Mouse (Mus musculus): ENCODE measurements around the gene Spag9. TPM values are rescaled to one million over a fixed set of nuclear protein-coding genes. Genes with fewer than 3 reads are reported as not detected.

The Spag9 gene
- polyA plus RNA-seq, 1 experiment from 2014 or later: 68.9 TPM

- WGBS: 26% methylated on average over 16 of the region's 16 CpGs
- Histone ChIP-seq H3K4me1 (ENCODE audit: control insufficient read depth, insufficient read depth, low read depth, low read length) (peaks cover 18% of the 10 kb centered on the region), H3K36me3 (ENCODE audit: control insufficient read depth, insufficient read depth, low read length) (no peaks in the 10 kb centered on the region), H3K4me2 (ENCODE audit: low read length) (peak overlapping the region; percentile 60), H3K27ac (ENCODE audit: low read depth, low read length) (peak overlapping the region; percentile 84), H3K4me3 (ENCODE audit: low read length) (peak overlapping the region; percentile 42), H3K9ac (ENCODE audit: low read depth, low read length) (peak overlapping the region; percentile 66), H3K9me3 (ENCODE audit: control insufficient read depth, low read length) (no peaks in the 10 kb centered on the region), H3K27me3 (replicated peaks; ENCODE audit: control insufficient read depth, insufficient read depth, low read length) (no peaks in the 10 kb centered on the region)
- ATAC-seq: no peak
Observed at GRCm38 (mm10) chr11:94149509-94150259, 153.8 kb downstream of the Spag9 start.

- no peaks in the 10 kb centered on the region for H3K36me3 ChIP-seq (ENCODE audit: control insufficient read depth, insufficient read depth, low read length)
- no peak overlapping the region for H3K27ac ChIP-seq (ENCODE audit: low read depth, low read length)
- no peak overlapping the region for H3K4me2 ChIP-seq (ENCODE audit: low read length)
- WGBS: 37% methylated on average over 25 of the region's 25 CpGs
- peaks cover 11% of the 10 kb centered on the region for H3K4me1 ChIP-seq (ENCODE audit: control insufficient read depth, insufficient read depth, low read depth, low read length)
- no peaks in the 10 kb centered on the region for H3K9me3 ChIP-seq (ENCODE audit: control insufficient read depth, low read length)
- H3K9ac ChIP-seq (ENCODE audit: low read depth, low read length): peak overlapping the region; percentile 25
- no peak overlapping the region for H3K4me3 ChIP-seq (ENCODE audit: low read length)
- 0 out of 2 replicates have a peak, but pooled peaks have one; percentile 11 for ATAC-seq
- H3K27me3 ChIP-seq (replicated peaks; ENCODE audit: control insufficient read depth, insufficient read depth, low read length): no peaks in the 10 kb centered on the region
Observed at GRCm38 (mm10) chr11:94150519-94151470, 154.9 kb downstream of the Spag9 start.

- no peak overlapping the region for H3K4me3 ChIP-seq (ENCODE audit: low read length)
- no peaks in the 10 kb centered on the region for H3K9me3 ChIP-seq (ENCODE audit: control insufficient read depth, low read length)
- 90% methylated on average over 3 of the region's 3 CpGs for WGBS
- no peak overlapping the region for H3K9ac ChIP-seq (ENCODE audit: low read depth, low read length)
- no peaks in the 10 kb centered on the region for H3K36me3 ChIP-seq (ENCODE audit: control insufficient read depth, insufficient read depth, low read length)
- ATAC-seq: no peak
- no peak overlapping the region for H3K27ac ChIP-seq (ENCODE audit: low read depth, low read length)
- peaks cover 17% of the 10 kb centered on the region for H3K4me1 ChIP-seq (ENCODE audit: control insufficient read depth, insufficient read depth, low read depth, low read length)
- H3K27me3 ChIP-seq (replicated peaks; ENCODE audit: control insufficient read depth, insufficient read depth, low read length): no peaks in the 10 kb centered on the region
- no peak overlapping the region for H3K4me2 ChIP-seq (ENCODE audit: low read length)
Observed at GRCm38 (mm10) chr11:94154201-94154600, 158.3 kb downstream of the Spag9 start.

GRCm38 (mm10) chr11:94158521-94158920 is 162.6 kb downstream of the Spag9 start:
- WGBS: 34% methylated on average over 14 of the region's 14 CpGs

GRCm38 (mm10) chr11:94159066-94159880 is 163.4 kb downstream of the Spag9 start:
- H3K9ac ChIP-seq (ENCODE audit: low read depth, low read length): peak overlapping the region; percentile 45
- no peaks in the 10 kb centered on the region for H3K27me3 ChIP-seq (replicated peaks; ENCODE audit: control insufficient read depth, insufficient read depth, low read length)
- no peak overlapping the region for H3K4me3 ChIP-seq (ENCODE audit: low read length)
- H3K9me3 ChIP-seq (ENCODE audit: control insufficient read depth, low read length): no peaks in the 10 kb centered on the region
- H3K4me1 ChIP-seq (ENCODE audit: control insufficient read depth, insufficient read depth, low read depth, low read length): peaks cover 29% of the 10 kb centered on the region
- WGBS: 28% methylated on average over 14 of the region's 14 CpGs
- no peaks in the 10 kb centered on the region for H3K36me3 ChIP-seq (ENCODE audit: control insufficient read depth, insufficient read depth, low read length)
- ATAC-seq: no peak
- peak overlapping the region; percentile 51; the same call in 1 of the 2 replicates for H3K4me2 ChIP-seq (ENCODE audit: low read length)
- H3K27ac ChIP-seq (ENCODE audit: low read depth, low read length): peak overlapping the region; percentile 98

More at GRCm38 (mm10) chr11:94158521-94158920, 162.6 kb downstream of the Spag9 start:
- Histone ChIP-seq H3K27me3 (replicated peaks; ENCODE audit: control insufficient read depth, insufficient read depth, low read length) (no peaks in the 10 kb centered on the region), H3K9ac (ENCODE audit: low read depth, low read length) (no peak overlapping the region; the same call in 1 of the 2 replicates), H3K36me3 (ENCODE audit: control insufficient read depth, insufficient read depth, low read length) (no peaks in the 10 kb centered on the region), H3K4me1 (ENCODE audit: control insufficient read depth, insufficient read depth, low read depth, low read length) (peaks cover 29% of the 10 kb centered on the region), H3K4me3 (ENCODE audit: low read length) (no peak overlapping the region), H3K4me2 (ENCODE audit: low read length) (no peak overlapping the region), H3K9me3 (ENCODE audit: control insufficient read depth, low read length) (no peaks in the 10 kb centered on the region), H3K27ac (ENCODE audit: low read depth, low read length) (peak overlapping the region; percentile 98)
- no peak for ATAC-seq

- Histone ChIP-seq H3K27ac (ENCODE audit: low read depth, low read length) (peak overlapping the region; percentile 98), H3K27me3 (replicated peaks; ENCODE audit: control insufficient read depth, insufficient read depth, low read length) (no peaks in the 10 kb centered on the region), H3K9ac (ENCODE audit: low read depth, low read length) (peak overlapping the region; percentile 65), H3K4me1 (ENCODE audit: control insufficient read depth, insufficient read depth, low read depth, low read length) (peaks cover 29% of the 10 kb centered on the region), H3K4me3 (ENCODE audit: low read length) (peak overlapping the region; percentile 23), H3K9me3 (ENCODE audit: control insufficient read depth, low read length) (no peaks in the 10 kb centered on the region), H3K36me3 (ENCODE audit: control insufficient read depth, insufficient read depth, low read length) (no peaks in the 10 kb centered on the region), H3K4me2 (ENCODE audit: low read length) (peak overlapping the region; percentile 51)
- WGBS: 21% methylated on average over 7 of the region's 7 CpGs
- peak; percentile 21 for ATAC-seq
Observed at GRCm38 (mm10) chr11:94159911-94160415, 164.1 kb downstream of the Spag9 start.

GRCm38 (mm10) chr11:94160443-94161266 is 164.8 kb downstream of the Spag9 start:
- whole genome bisulfite sequencing: 2% methylated on average over 23 of the region's 23 CpGs
- no peaks in the 10 kb centered on the region for H3K27me3 ChIP-seq (replicated peaks; ENCODE audit: control insufficient read depth, insufficient read depth, low read length)
- H3K4me1 ChIP-seq (ENCODE audit: control insufficient read depth, insufficient read depth, low read depth, low read length): peaks cover 29% of the 10 kb centered on the region
- H3K4me3 ChIP-seq (ENCODE audit: low read length): peak overlapping the region; percentile 23
- peak overlapping the region; percentile 98 for H3K27ac ChIP-seq (ENCODE audit: low read depth, low read length)
- peak; percentile 96 for ATAC-seq
- H3K9ac ChIP-seq (ENCODE audit: low read depth, low read length): peak overlapping the region; percentile 65
- no peaks in the 10 kb centered on the region for H3K9me3 ChIP-seq (ENCODE audit: control insufficient read depth, low read length)
- peak overlapping the region; percentile 51 for H3K4me2 ChIP-seq (ENCODE audit: low read length)
- H3K36me3 ChIP-seq (ENCODE audit: control insufficient read depth, insufficient read depth, low read length): no peaks in the 10 kb centered on the region

- Histone ChIP-seq H3K4me1 (ENCODE audit: control insufficient read depth, insufficient read depth, low read depth, low read length) (peaks cover 29% of the 10 kb centered on the region), H3K4me2 (ENCODE audit: low read length) (peak overlapping the region; percentile 51), H3K4me3 (ENCODE audit: low read length) (no peak overlapping the region), H3K9ac (ENCODE audit: low read depth, low read length) (peak overlapping the region; percentile 64), H3K27ac (ENCODE audit: low read depth, low read length) (peak overlapping the region; percentile 98), H3K36me3 (ENCODE audit: control insufficient read depth, insufficient read depth, low read length) (no peaks in the 10 kb centered on the region), H3K9me3 (ENCODE audit: control insufficient read depth, low read length) (no peaks in the 10 kb centered on the region), H3K27me3 (replicated peaks; ENCODE audit: control insufficient read depth, insufficient read depth, low read length) (no peaks in the 10 kb centered on the region)
- 21% methylated on average over 5 of the region's 9 CpGs for WGBS
- ATAC-seq: no peak; the same call in 1 of the 2 replicates
Observed at GRCm38 (mm10) chr11:94161267-94161646, 165.4 kb downstream of the Spag9 start.
